Mouse (Mus musculus): Measurements from ENCODE around the gene Scn3a. TPM values are rescaled to one million over a fixed set of nuclear protein-coding genes. Genes with fewer than 3 reads are reported as not detected.

The Scn3a gene
- total and polyA plus RNA-seq, 3 experiments, result not detected

Other genes with a start within 250 kb of the Scn3a start
- gene Slc38a11, start 203.6 kb downstream of the Scn3a start, total RNA-seq (2012; rRNA removed), result not detected in 2 replicates
- gene Slc38a11, start 203.6 kb downstream of the Scn3a start, polyA plus RNA-seq (2012; ENCODE audit: insufficient read depth in 1 of 2, insufficient read length in 2 of 2, low read depth in 1 of 2, low replicate concordance in 2 of 2, missing spikeins in 1 of 2), result not detected
- not detected in 2 replicates for gene Scn2a, start 53.1 kb upstream of the Scn3a start, total RNA-seq (2012; rRNA removed)
- gene Scn2a, start 53.1 kb upstream of the Scn3a start, polyA plus RNA-seq (2012; ENCODE audit: insufficient read depth in 1 of 2, insufficient read length in 2 of 2, low read depth in 1 of 2, low replicate concordance in 2 of 2, missing spikeins in 1 of 2), result not detected